Mouse (Mus musculus): Measurements from ENCODE around the gene Ctnnbl1. TPM values are rescaled to one million over a fixed set of nuclear protein-coding genes. Genes with fewer than 3 reads are reported as not detected.

The Ctnnbl1 gene
- polyA plus RNA-seq, 1 experiment from 2014 or later: 88.6 TPM

DNA sequence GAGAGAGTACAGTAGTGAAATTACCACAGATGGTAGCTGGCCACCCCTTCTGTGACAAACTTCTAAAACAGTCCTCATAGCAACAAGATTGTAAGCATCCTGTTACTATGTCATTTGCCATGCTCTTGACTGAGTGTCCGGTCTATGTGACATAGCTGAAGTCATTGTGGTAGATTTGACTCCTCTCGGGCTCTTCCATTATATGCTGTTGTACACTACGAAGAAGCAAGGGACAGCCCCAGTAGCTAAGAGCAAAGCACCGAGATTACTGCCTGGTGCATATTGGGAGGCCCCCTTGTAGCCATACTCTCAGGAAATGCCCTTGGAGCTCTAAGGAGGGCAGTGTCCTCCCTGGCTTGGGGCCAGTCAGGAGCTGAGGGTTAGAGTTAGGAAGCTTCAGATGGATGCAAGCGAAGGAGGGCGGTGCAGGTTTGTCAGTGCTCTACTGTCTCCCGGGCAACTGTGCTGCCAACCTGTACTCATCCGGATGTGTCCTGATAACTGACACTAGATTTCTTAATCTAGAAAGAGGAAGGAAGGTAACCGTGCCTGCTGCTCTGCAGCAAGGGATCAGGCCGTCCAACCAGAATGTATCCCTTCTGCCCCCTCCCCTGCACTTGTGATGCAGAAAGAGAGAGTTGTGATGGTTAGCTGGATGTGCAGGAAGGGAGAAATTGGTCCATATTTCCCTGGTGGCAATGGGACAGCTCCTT is 55.8 kb downstream of the Ctnnbl1 start:
- Histone ChIP-seq H3K27ac (replicated peaks; ENCODE audit: low read depth, low read length) (no peak overlapping the region; the same call in 1 of the 2 replicates), H3K4me2 (ENCODE audit: low read depth, severe bottlenecking) (no peak overlapping the region), H3K4me1 (ENCODE audit: control insufficient read depth, insufficient read depth, low read length) (peaks cover 9% of the 10 kb centered on the region; the same call in 1 of the 2 replicates), H3K9ac (ENCODE audit: low read length) (no peak overlapping the region), H3K9me3 (ENCODE audit: control insufficient read depth, low read length) (no peaks in the 10 kb centered on the region), H3K27me3 (ENCODE audit: control insufficient read depth, insufficient read depth, low read length) (no peaks in the 10 kb centered on the region), H3K36me3 (ENCODE audit: control insufficient read depth, insufficient read depth, low read length) (0 out of 2 replicates have a peak, but pooled peaks cover 2% of the 10 kb centered on the region), H3K4me3 (ENCODE audit: low read depth, low read length) (no peak overlapping the region)
- DNase-seq (ENCODE audit: low spot score) (no peak), ATAC-seq (ENCODE audit: insufficient number of reproducible peaks, low FRiP score, low TSS enrichment, low read depth) (no peak)
- WGBS: 95% methylated on average over 10 of the region's 10 CpGs

DNA sequence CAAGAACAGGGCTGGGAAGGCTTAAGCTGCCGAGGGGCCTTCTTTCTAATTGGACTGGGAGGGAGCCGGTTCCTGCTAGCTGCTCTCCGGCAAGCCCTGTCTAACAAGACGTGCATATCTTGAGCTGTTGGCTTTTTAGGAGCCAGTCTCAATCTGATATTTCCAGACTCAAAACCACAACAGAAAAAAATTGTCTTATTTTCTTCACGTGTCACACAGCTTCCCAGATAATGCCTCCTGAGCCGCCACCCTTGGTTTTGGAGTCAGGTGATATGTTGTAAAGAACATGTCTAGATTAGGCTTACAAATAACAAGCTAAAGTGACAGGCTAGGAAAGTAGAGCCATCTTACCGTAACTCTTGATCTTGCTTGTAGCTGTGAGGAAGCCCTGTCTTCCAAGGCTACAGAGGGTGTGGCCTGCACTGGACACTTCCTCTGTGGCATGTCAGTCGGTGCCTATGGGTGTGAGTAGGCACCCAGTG is 56.7 kb downstream of the Ctnnbl1 start:
- peaks cover 9% of the 10 kb centered on the region; the same call in 1 of the 2 replicates for H3K4me1 ChIP-seq (ENCODE audit: control insufficient read depth, insufficient read depth, low read length)
- no peak overlapping the region for H3K4me3 ChIP-seq (ENCODE audit: low read depth, low read length)
- 65% methylated on average over 8 of the region's 8 CpGs for WGBS
- H3K9ac ChIP-seq (ENCODE audit: low read length): no peak overlapping the region
- no peak for DNase-seq (ENCODE audit: low spot score)
- H3K9me3 ChIP-seq (ENCODE audit: control insufficient read depth, low read length): no peaks in the 10 kb centered on the region
- no peak overlapping the region for H3K27ac ChIP-seq (replicated peaks; ENCODE audit: low read depth, low read length)
- H3K36me3 ChIP-seq (ENCODE audit: control insufficient read depth, insufficient read depth, low read length): 0 out of 2 replicates have a peak, but pooled peaks cover 2% of the 10 kb centered on the region
- H3K4me2 ChIP-seq (ENCODE audit: low read depth, severe bottlenecking): no peak overlapping the region
- H3K27me3 ChIP-seq (ENCODE audit: control insufficient read depth, insufficient read depth, low read length): no peaks in the 10 kb centered on the region
- ATAC-seq (ENCODE audit: insufficient number of reproducible peaks, low FRiP score, low TSS enrichment, low read depth): no peak

DNA sequence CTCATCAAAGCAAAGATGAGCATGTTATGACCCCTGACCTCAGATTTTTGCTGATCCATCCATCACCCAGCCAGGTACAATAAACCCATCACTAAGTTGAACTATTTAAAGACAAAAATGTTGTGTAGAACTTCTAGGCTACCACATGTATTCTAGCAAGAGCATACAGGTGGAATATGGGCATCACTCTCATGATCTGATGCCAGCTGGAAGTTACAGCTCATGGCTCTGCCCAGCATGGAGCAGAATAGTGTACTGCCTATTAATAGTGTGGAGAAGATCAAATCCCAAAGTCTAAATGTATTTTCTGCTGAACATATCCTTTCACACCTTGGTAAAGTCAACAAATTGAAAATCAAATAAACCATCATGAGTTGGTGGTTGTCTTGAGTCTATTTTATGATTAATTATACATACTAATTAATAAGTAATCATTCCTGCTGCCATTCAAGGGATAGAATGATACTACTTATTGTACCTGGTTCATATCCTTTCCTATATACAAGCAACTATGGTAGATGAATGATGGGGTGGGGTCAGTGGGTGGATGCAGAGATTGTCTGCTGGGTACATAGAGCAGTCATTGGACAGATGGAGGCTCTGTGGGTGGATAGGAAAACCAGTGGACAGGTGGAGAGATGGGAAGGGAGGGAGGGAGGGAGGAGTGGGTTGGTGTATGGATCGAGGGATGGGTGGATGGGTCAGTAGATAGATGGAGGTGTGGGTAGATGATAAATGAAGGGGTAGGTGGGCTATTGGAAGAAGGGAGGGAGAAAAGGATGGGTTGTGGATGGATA is 58.6 kb downstream of the Ctnnbl1 start:
- DNase-seq (ENCODE audit: low spot score): no peak
- Histone ChIP-seq H3K4me2 (ENCODE audit: low read depth, severe bottlenecking) (no peak overlapping the region), H3K4me3 (ENCODE audit: low read depth, low read length) (no peak overlapping the region), H3K9me3 (ENCODE audit: control insufficient read depth, low read length) (no peaks in the 10 kb centered on the region), H3K27ac (replicated peaks; ENCODE audit: low read depth, low read length) (no peak overlapping the region), H3K27me3 (ENCODE audit: control insufficient read depth, insufficient read depth, low read length) (no peaks in the 10 kb centered on the region), H3K4me1 (ENCODE audit: control insufficient read depth, insufficient read depth, low read length) (peaks cover 13% of the 10 kb centered on the region; the same call in 1 of the 2 replicates), H3K36me3 (ENCODE audit: control insufficient read depth, insufficient read depth, low read length) (0 out of 2 replicates have a peak, but pooled peaks cover 2% of the 10 kb centered on the region), H3K9ac (ENCODE audit: low read length) (no peak overlapping the region)
- ATAC-seq (ENCODE audit: insufficient number of reproducible peaks, low FRiP score, low TSS enrichment, low read depth): no peak
- WGBS: 100% methylated on average over 1 of the region's 1 CpGs

DNA sequence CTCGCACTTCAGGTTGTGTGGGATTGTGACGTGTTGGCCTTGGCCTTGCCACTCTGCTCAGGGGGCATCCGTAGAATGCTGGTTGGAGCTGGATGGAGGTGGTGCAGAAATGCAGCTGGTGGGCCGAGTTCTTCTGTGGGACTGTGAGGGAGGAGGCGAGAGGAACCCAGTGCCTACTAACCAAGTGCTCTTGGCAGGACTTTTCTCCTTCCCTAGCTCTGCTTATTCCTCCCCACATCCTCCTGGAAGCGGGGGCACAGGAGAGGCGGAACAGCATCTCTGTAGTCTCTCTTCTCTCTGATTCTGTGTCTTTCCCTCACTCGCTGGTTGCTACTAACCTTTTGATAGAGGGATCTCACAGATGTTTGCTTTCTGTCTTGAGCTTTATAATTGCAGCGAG is 62.3 kb downstream of the Ctnnbl1 start:
- Histone ChIP-seq H3K9ac (ENCODE audit: low read length) (no peak overlapping the region), H3K4me1 (ENCODE audit: control insufficient read depth, insufficient read depth, low read length) (peaks cover 19% of the 10 kb centered on the region), H3K4me2 (ENCODE audit: low read depth, severe bottlenecking) (no peak overlapping the region), H3K27me3 (ENCODE audit: control insufficient read depth, insufficient read depth, low read length) (no peaks in the 10 kb centered on the region), H3K27ac (replicated peaks; ENCODE audit: low read depth, low read length) (no peak overlapping the region), H3K4me3 (ENCODE audit: low read depth, low read length) (no peak overlapping the region), H3K36me3 (ENCODE audit: control insufficient read depth, insufficient read depth, low read length) (no peaks in the 10 kb centered on the region), H3K9me3 (ENCODE audit: control insufficient read depth, low read length) (no peaks in the 10 kb centered on the region)
- WGBS: 92% methylated on average over 9 of the region's 9 CpGs
- DNase-seq (ENCODE audit: low spot score) (no peak), ATAC-seq (ENCODE audit: insufficient number of reproducible peaks, low FRiP score, low TSS enrichment, low read depth) (no peak)

DNA sequence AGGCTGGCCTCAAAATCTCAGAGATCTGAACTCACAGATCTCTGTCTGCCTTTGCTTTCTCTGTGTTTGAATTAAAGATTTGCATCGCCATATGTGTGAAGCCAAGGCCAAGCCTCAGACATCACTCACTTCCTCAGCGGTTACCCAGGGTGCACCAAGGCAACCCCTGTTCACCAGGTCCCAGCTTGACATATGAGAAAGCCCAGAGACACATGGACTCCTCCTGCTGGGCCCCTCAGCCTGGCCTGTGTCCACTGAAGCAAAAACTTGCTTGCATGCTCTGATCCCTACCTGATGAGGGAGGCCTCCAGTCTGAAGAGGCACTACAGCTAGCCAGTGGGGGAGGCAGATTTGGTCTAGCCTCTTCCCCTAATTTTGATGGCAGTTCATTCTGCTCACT is 63.1 kb downstream of the Ctnnbl1 start:
- H3K9me3 ChIP-seq (ENCODE audit: control insufficient read depth, low read length): no peaks in the 10 kb centered on the region
- peaks cover 19% of the 10 kb centered on the region for H3K4me1 ChIP-seq (ENCODE audit: control insufficient read depth, insufficient read depth, low read length)
- H3K4me3 ChIP-seq (ENCODE audit: low read depth, low read length): no peak overlapping the region
- no peak overlapping the region for H3K4me2 ChIP-seq (ENCODE audit: low read depth, severe bottlenecking)
- 76% methylated on average over 2 of the region's 2 CpGs for WGBS
- H3K36me3 ChIP-seq (ENCODE audit: control insufficient read depth, insufficient read depth, low read length): no peaks in the 10 kb centered on the region
- no peak overlapping the region for H3K9ac ChIP-seq (ENCODE audit: low read length)
- DNase-seq (ENCODE audit: low spot score) (no peak), ATAC-seq (ENCODE audit: insufficient number of reproducible peaks, low FRiP score, low TSS enrichment, low read depth) (no peak)
- peak overlapping the region; percentile 85 for H3K27ac ChIP-seq (replicated peaks; ENCODE audit: low read depth, low read length)
- no peaks in the 10 kb centered on the region for H3K27me3 ChIP-seq (ENCODE audit: control insufficient read depth, insufficient read depth, low read length)

DNA sequence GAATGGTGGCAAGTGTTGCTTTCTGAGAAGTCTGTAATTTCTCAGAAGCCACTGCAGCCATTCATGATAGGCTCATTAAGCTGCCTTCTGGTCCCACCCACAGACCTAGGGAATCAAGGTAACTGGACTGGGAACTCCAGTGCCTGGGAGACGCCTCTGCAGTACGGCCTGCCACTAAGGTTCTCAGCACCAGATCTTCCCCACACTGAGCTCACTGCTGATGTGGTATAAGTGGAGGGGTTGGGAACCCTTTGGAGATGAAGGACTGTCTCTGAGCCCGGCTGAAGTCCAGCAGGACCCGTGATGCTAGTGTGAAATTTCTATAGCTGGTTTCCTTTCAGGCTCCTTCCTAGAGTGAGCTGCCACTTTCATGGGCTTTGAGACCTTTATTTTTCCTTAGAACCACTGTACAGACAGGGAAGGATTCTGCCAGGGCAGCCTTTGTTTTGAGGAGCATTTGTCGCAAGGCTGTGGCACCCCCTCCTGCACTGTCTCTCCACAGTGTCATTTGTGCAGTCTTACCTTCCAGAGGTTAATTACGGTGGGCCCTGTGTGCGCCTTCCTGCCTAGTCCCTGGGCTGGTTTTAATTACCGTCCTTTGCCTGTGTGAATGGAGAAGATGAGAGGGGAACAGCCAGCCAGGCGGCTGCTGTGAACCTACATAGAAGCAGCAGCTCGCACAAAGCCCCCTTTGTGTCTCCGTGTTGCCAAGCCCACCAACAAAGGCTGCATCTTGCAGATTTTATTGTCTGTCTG is 63.7 kb downstream of the Ctnnbl1 start:
- DNase-seq (ENCODE audit: low spot score) (peak; percentile 81), ATAC-seq (ENCODE audit: insufficient number of reproducible peaks, low FRiP score, low TSS enrichment, low read depth) (peak; percentile 87)
- Histone ChIP-seq H3K4me2 (ENCODE audit: low read depth, severe bottlenecking) (peak overlapping the region; percentile 16; the same call in 1 of the 2 replicates), H3K27me3 (ENCODE audit: control insufficient read depth, insufficient read depth, low read length) (no peaks in the 10 kb centered on the region), H3K9ac (ENCODE audit: low read length) (0 out of 2 replicates have a peak overlapping the region, but pooled peaks have one; percentile 24), H3K36me3 (ENCODE audit: control insufficient read depth, insufficient read depth, low read length) (no peaks in the 10 kb centered on the region), H3K4me3 (ENCODE audit: low read depth, low read length) (no peak overlapping the region), H3K4me1 (ENCODE audit: control insufficient read depth, insufficient read depth, low read length) (peaks cover 19% of the 10 kb centered on the region), H3K9me3 (ENCODE audit: control insufficient read depth, low read length) (no peaks in the 10 kb centered on the region), H3K27ac (replicated peaks; ENCODE audit: low read depth, low read length) (peak overlapping the region; percentile 85)
- WGBS: 6% methylated on average over 11 of the region's 11 CpGs

DNA sequence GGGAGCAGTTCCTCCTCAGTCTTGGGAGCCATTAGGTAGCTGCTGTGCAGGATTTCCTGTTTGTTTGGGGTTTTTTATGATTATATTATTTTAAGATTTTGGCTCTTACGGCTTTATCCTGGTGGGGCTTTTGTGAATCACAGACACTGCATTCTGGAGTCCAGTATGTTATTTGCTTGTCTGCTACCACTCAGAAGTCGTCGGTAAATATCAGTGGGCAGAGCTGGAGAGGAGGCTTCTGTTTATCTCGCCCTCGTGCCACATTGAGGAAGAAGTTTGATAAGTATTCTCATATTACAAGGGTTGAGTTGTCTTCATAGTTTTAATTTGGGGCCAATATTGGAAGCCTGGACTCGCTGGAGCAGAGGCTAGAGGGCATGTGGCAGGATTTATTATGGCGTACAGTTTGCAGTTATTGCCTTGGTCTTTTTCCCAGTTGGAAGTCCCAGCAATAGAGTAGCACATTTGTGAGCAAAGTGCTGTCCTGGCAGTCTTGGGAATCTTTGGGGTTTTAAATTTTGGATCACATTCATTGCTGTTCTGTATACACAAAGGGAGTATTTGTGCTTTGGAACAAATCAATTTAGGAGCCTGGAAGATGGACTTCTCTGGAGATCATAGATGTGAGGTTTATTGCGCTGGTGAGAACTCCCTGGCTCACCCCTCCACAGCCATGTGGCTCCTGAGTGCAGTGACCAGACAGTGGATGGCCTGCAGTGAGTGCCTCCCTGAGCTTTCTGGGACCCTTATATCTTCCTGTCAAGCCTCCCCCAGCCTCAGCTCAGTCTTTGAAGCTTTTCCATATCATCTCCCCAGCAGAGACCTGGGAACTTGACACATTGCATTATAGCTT is 64.5 kb downstream of the Ctnnbl1 start:
- peaks cover 19% of the 10 kb centered on the region for H3K4me1 ChIP-seq (ENCODE audit: control insufficient read depth, insufficient read depth, low read length)
- no peaks in the 10 kb centered on the region for H3K9me3 ChIP-seq (ENCODE audit: control insufficient read depth, low read length)
- no peaks in the 10 kb centered on the region for H3K36me3 ChIP-seq (ENCODE audit: control insufficient read depth, insufficient read depth, low read length)
- DNase-seq (ENCODE audit: low spot score): no peak
- 0 out of 2 replicates have a peak overlapping the region, but pooled peaks have one; percentile 24 for H3K9ac ChIP-seq (ENCODE audit: low read length)
- H3K27ac ChIP-seq (replicated peaks; ENCODE audit: low read depth, low read length): peak overlapping the region; percentile 85
- H3K4me3 ChIP-seq (ENCODE audit: low read depth, low read length): no peak overlapping the region
- H3K27me3 ChIP-seq (ENCODE audit: control insufficient read depth, insufficient read depth, low read length): no peaks in the 10 kb centered on the region
- H3K4me2 ChIP-seq (ENCODE audit: low read depth, severe bottlenecking): peak overlapping the region; percentile 16; the same call in 1 of the 2 replicates
- peak; percentile 55; the same call in 1 of the 2 replicates for ATAC-seq (ENCODE audit: insufficient number of reproducible peaks, low FRiP score, low TSS enrichment, low read depth)
- WGBS: 21% methylated on average over 8 of the region's 8 CpGs
